Mouse (Mus musculus) cerebellum, adult 2 months (tissue): ENCODE measurements around the gene Bysl.

Source experiments
- CTCF ChIP-seq: fragments of 200-500 bp; IDR thresholded peaks from 2 replicates; pipeline ENCODE4 v1.5.1; 2011; ENCODE audit warnings: low read depth, mild to moderate bottlenecking, control low read depth, low read length, moderate library complexity, borderline replicate concordance; ENCODE audit not compliant: insufficient read depth
- POLR2A ChIP-seq: fragments of 200-500 bp; IDR thresholded peaks from 2 replicates; pipeline ENCODE4 v1.6.1; 2011; ENCODE audit warnings: low read length, control low read depth, borderline replicate concordance; ENCODE audit not compliant: insufficient read depth

DNA sequence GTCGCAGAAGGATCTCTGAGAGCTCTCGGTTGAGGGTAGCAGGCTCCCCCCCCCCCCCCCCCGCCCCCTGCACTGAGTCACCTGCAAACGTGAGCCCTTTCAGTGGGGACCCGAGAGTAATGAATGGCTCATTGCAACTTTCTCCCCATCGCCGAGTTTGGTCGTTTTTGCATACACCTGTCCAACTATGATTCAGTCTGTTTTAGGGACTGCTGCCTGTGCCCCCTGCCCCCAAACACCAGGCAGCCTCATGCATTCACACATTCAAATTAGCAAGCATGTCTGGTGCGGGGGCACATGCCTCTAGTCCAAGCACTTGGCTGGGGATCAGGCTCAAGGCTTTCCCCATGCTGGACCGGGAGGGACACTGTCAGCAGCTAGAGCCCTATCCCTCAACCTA lies 56.7 kb downstream of the Bysl start:
- TF ChIP-seq CTCF (no peak), POLR2A (no peak)
